ENCODE assay signal across 7 mouse cellular contexts in the genomic region with DNA sequence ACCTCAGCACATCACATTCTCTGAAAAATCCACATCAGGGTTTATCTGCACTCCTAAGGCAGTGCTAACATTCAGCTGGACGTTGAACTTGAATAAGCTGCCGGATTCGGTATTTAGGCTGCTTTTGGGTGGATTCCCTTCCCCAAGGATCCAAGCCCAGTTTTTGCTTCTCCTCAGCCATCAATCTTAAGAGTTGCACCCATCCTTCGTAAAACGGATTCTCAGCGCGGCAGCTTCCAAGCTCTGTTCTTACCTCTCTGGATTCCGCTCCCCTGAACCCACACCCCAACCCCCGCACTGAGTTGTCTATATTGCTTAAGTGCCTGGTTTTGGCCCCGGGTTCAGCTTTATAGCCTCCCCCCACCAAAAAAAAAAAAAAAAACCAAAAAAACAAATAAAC. TPM values are rescaled to one million over a fixed set of nuclear protein-coding genes. Genes with fewer than 3 reads are reported as not detected.
A peak's percentile ranks its signal among the peaks of the same experiment; 100 is the strongest.
DNase-seq lines count a peak whose midpoint lies in the region; ATAC-seq and TF ChIP-seq lines count a peak whose summit lies in the region.

No protein-coding gene starts in this region.

- no peak for TF ChIP-seq EP300 in lung, postnatal 0 days (IDR thresholded peaks at IDR 0.05)

- peak overlapping the region; percentile 100 for H3K4me2 ChIP-seq in lung, postnatal 0 days (replicated peaks; ENCODE audit: low read depth, low read length)
- peak overlapping the region; percentile 79 for H3K4me2 ChIP-seq in forebrain, postnatal 0 days (ENCODE audit: low read depth)
- peak overlapping the region; percentile 97 for H3K4me2 ChIP-seq in liver, embryonic 11.5 days

- no peak for ATAC-seq in lung, postnatal 0 days
- no peak for ATAC-seq in forebrain, postnatal 0 days
- no peak for ATAC-seq in liver, embryonic 11.5 days (replicated peaks; ENCODE audit: low FRiP score)

- no peaks in the 10 kb centered on the region for H3K4me1 ChIP-seq in lung, postnatal 0 days (ENCODE audit: insufficient read depth, low read depth, low read length)
- H3K4me1 ChIP-seq in forebrain, postnatal 0 days (ENCODE audit: insufficient read depth): peaks cover 20% of the 10 kb centered on the region; the same call in 1 of the 2 replicates
- peaks cover 26% of the 10 kb centered on the region for H3K4me1 ChIP-seq in liver, embryonic 11.5 days (replicated peaks; ENCODE audit: control insufficient read depth, insufficient read depth, low read length)
- H3K4me1 ChIP-seq in small intestine, adult 2 months (ENCODE audit: control insufficient read depth, insufficient read depth, insufficient read length, low read length): peaks cover 3% of the 10 kb centered on the region; the same call in 1 of the 2 replicates

- H3K27ac ChIP-seq in lung, postnatal 0 days (ENCODE audit: low read length): no peak overlapping the region
- H3K27ac ChIP-seq in forebrain, postnatal 0 days (ENCODE audit: low read depth, low read length): peak overlapping the region; percentile 99
- peak overlapping the region; percentile 93 for H3K27ac ChIP-seq in liver, embryonic 11.5 days (ENCODE audit: low read depth, low read length)
- H3K27ac ChIP-seq in small intestine, adult 2 months (ENCODE audit: insufficient read depth, low read depth, low read length): no peak overlapping the region

- H3K27me3 ChIP-seq in lung, postnatal 0 days (replicated peaks; ENCODE audit: insufficient read depth, low read length): peaks cover 6% of the 10 kb centered on the region; the same call in 1 of the 2 replicates
- no peaks in the 10 kb centered on the region; the same call in 1 of the 2 replicates for H3K27me3 ChIP-seq in forebrain, postnatal 0 days (ENCODE audit: insufficient read depth, low read length)
- peaks cover 39% of the 10 kb centered on the region for H3K27me3 ChIP-seq in liver, embryonic 11.5 days (replicated peaks; ENCODE audit: control insufficient read depth, insufficient read depth, low read length)
- peaks cover 20% of the 10 kb centered on the region for H3K27me3 ChIP-seq in small intestine, adult 2 months (ENCODE audit: control insufficient read depth, insufficient read depth, low read length)

- H3K9me3 ChIP-seq in lung, postnatal 0 days (ENCODE audit: low read length): no peaks in the 10 kb centered on the region
- no peaks in the 10 kb centered on the region for H3K9me3 ChIP-seq in forebrain, postnatal 0 days (ENCODE audit: low read length)
- no peaks in the 10 kb centered on the region for H3K9me3 ChIP-seq in liver, embryonic 11.5 days (ENCODE audit: control insufficient read depth, low read length)

- H3K4me3 ChIP-seq in lung, postnatal 0 days (ENCODE audit: low read depth, low read length): peak overlapping the region; percentile 81; the same call in 1 of the 2 replicates
- H3K4me3 ChIP-seq in forebrain, postnatal 0 days (ENCODE audit: low read depth, low read length): peak overlapping the region; percentile 95
- H3K4me3 ChIP-seq in liver, embryonic 11.5 days (ENCODE audit: low read depth, low read length): peak overlapping the region; percentile 86
- H3K4me3 ChIP-seq in small intestine, adult 2 months (ENCODE audit: low read depth, low read length): 0 out of 2 replicates have a peak overlapping the region, but pooled peaks have one; percentile 77

- no peak overlapping the region for H3K9ac ChIP-seq in lung, postnatal 0 days (replicated peaks; ENCODE audit: low read depth)
- peak overlapping the region; percentile 98 for H3K9ac ChIP-seq in forebrain, postnatal 0 days
- no peak overlapping the region for H3K9ac ChIP-seq in liver, embryonic 11.5 days (ENCODE audit: low read depth, low read length)

- TF ChIP-seq POLR2A in small intestine, adult 2 months (IDR thresholded peaks at IDR 0.05; ENCODE audit: low read depth, low read length): no peak

- TF ChIP-seq CTCF in lung, postnatal 0 days (IDR thresholded peaks at IDR 0.05): no peak
- no peak for TF ChIP-seq CTCF in forebrain, postnatal 0 days (IDR thresholded peaks at IDR 0.05; ENCODE audit: low read depth)
- no peak for TF ChIP-seq CTCF in small intestine, adult 2 months (IDR thresholded peaks at IDR 0.05; ENCODE audit: extremely low read depth, insufficient read length, insufficient replicate concordance, low read depth, low read length)

- 6% methylated on average over 10 of the region's 10 CpGs for WGBS in lung, postnatal 0 days
- 6% methylated on average over 10 of the region's 10 CpGs for WGBS in forebrain, postnatal 0 days
- 14% methylated on average over 10 of the region's 10 CpGs for WGBS in liver, embryonic 11.5 days
- 10% methylated on average over 10 of the region's 10 CpGs for WGBS in small intestine, adult 2 months

- no peaks in the 10 kb centered on the region for H3K36me3 ChIP-seq in lung, postnatal 0 days (ENCODE audit: insufficient read depth, low read length)
- no peaks in the 10 kb centered on the region for H3K36me3 ChIP-seq in forebrain, postnatal 0 days (ENCODE audit: insufficient read depth)
- no peaks in the 10 kb centered on the region for H3K36me3 ChIP-seq in liver, embryonic 11.5 days (ENCODE audit: control insufficient read depth, insufficient read depth, low read length)
- H3K36me3 ChIP-seq in small intestine, adult 2 months (ENCODE audit: control insufficient read depth, insufficient read depth, low read length): no peaks in the 10 kb centered on the region

- peak; percentile 67 for DNase-seq in lung, postnatal 0 days (ENCODE audit: low spot score)
- DNase-seq in lung, postnatal 25 days (ENCODE audit: low spot score): no peak
- peak; percentile 67 to 68 for DNase-seq in cerebellum, postnatal 25 days
- DNase-seq in forebrain, postnatal 0 days: peak; percentile 78
- no peak for DNase-seq in liver, embryonic 11.5 days (ENCODE audit: low spot score)
- DNase-seq in spleen, postnatal 10 days (ENCODE audit: low spot score in 2 of 2): no peak

RNA-seq across cellular contexts. Expression of gene Adgrl1, which starts 1.4 kb away (rescaled TPM):
- 11.4 and 14.3 TPM in 2 replicates for polyA plus RNA-seq in lung, postnatal 0 days (2015; fragmentation: Nextera tagmentation; extraction: Ambion mirVana)
- 248 and 259 TPM in 2 replicates for total RNA-seq in forebrain, postnatal 0 days (2014; rRNA removed)
- 38.5 and 56.5 TPM in 2 replicates for polyA plus RNA-seq in forebrain, postnatal 0 days (2015; fragmentation: Nextera tagmentation; extraction: Ambion mirVana)
- 7.4 and 10.3 TPM in 2 replicates for polyA plus RNA-seq in liver, embryonic 11.5 days (2014; fragmentation: Nextera tagmentation; extraction: Ambion mirVana)
- polyA plus RNA-seq in small intestine, adult 2 months (2012; rRNA removed): 16.0 and 19.1 TPM in 2 replicates

RNA-seq across cellular contexts. Expression of gene Gm10644, which starts 56.5 kb away (rescaled TPM):
- 0.12 and 0.36 TPM in 2 replicates for polyA plus RNA-seq in lung, postnatal 0 days (2015; fragmentation: Nextera tagmentation; extraction: Ambion mirVana)
- 0.14 and 0.31 TPM in 2 replicates for total RNA-seq in forebrain, postnatal 0 days (2014; rRNA removed)
- polyA plus RNA-seq in forebrain, postnatal 0 days (2015; fragmentation: Nextera tagmentation; extraction: Ambion mirVana): 0.14 and 0.40 TPM in 2 replicates
- 0.25 and 0.37 TPM in 2 replicates for polyA plus RNA-seq in liver, embryonic 11.5 days (2014; fragmentation: Nextera tagmentation; extraction: Ambion mirVana)
- 0.43 and 0.44 TPM in 2 replicates for polyA plus RNA-seq in small intestine, adult 2 months (2012; rRNA removed)

RNA-seq across cellular contexts. Expression of gene Asf1b, which starts 56.9 kb away (rescaled TPM):
- 7.1 and 8.0 TPM in 2 replicates for polyA plus RNA-seq in lung, postnatal 0 days (2015; fragmentation: Nextera tagmentation; extraction: Ambion mirVana)
- total RNA-seq in forebrain, postnatal 0 days (2014; rRNA removed): 1.7 and 5.0 TPM in 2 replicates
- polyA plus RNA-seq in forebrain, postnatal 0 days (2015; fragmentation: Nextera tagmentation; extraction: Ambion mirVana): 4.7 and 5.1 TPM in 2 replicates
- 109 and 123 TPM in 2 replicates for polyA plus RNA-seq in liver, embryonic 11.5 days (2014; fragmentation: Nextera tagmentation; extraction: Ambion mirVana)
- 7.8 and 22.1 TPM in 2 replicates for polyA plus RNA-seq in small intestine, adult 2 months (2012; rRNA removed)

Comparison
In these comparisons a context has a peak if more than half of its experiments do, and no peak if none do; other contexts are left out.
1. DNase-seq: peak in lung, postnatal 0 days (single experiment), cerebellum, postnatal 25 days (2 of 2) and forebrain, postnatal 0 days (single experiment); none in lung, postnatal 25 days (single experiment), liver, embryonic 11.5 days (single experiment) and spleen, postnatal 10 days (0 of 2).
2. H3K27ac ChIP-seq: peak in forebrain, postnatal 0 days (single experiment) and liver, embryonic 11.5 days (single experiment); none in lung, postnatal 0 days (single experiment) and small intestine, adult 2 months (single experiment).
3. Peak in every context shown above with its lines, with median percentiles within 50 percentile points of each other: H3K4me2 ChIP-seq and H3K4me3 ChIP-seq.